Mouse (Mus musculus) embryonic facial prominence, embryonic 12.5 days (tissue): ENCODE results near the gene Adcy6. TPM values are rescaled to one million over a fixed set of nuclear protein-coding genes. Genes with fewer than 3 reads are reported as not detected.
"Not testable (repeated sequence)": the region's sequence is repeated elsewhere in the genome, so short reads cannot be mapped to it uniquely, and the experiment has no call there.

Experiments
- ATAC-seq: fragments of 200-750 bp; cut with Nextera tagmentation; 2 replicates; pipeline ENCODE4 v1.8.0; 2017; ENCODE audit not compliant: insufficient number of reproducible peaks, insufficient read depth, low FRiP score, low TSS enrichment
- H3K27ac ChIP-seq: fragments of 300-500 bp; sonication (generic); 2 replicates; pipeline ENCODE4 v1.5.1; 2016; ENCODE audit warnings: mild to moderate bottlenecking
- H3K27me3 ChIP-seq: fragments of 300-500 bp; sonication (generic); 2 replicates; pipeline ENCODE4 v1.6.1; 2016; ENCODE audit warnings: mild to moderate bottlenecking, moderate library complexity
- H3K36me3 ChIP-seq: fragments of 300-500 bp; sonication (generic); 2 replicates; pipeline ENCODE4 v1.6.1; 2016; ENCODE audit warnings: mild to moderate bottlenecking
- H3K4me1 ChIP-seq: fragments of 300-500 bp; sonication (generic); 2 replicates; pipeline ENCODE4 v1.6.1; 2016
- H3K4me2 ChIP-seq: fragments of 300-500 bp; sonication (generic); replicated peaks from 2 replicates; pipeline ENCODE4 v1.6.1; 2016; ENCODE audit warnings: mild to moderate bottlenecking, moderate library complexity
- H3K4me3 ChIP-seq: fragments of 300-500 bp; sonication (generic); 2 replicates; pipeline ENCODE4 v1.5.1; 2016; ENCODE audit warnings: mild to moderate bottlenecking
- H3K9ac ChIP-seq: fragments of 300-500 bp; sonication (generic); 2 replicates; pipeline ENCODE4 v1.6.1; 2016; ENCODE audit warnings: mild to moderate bottlenecking, moderate library complexity
- H3K9me3 ChIP-seq: fragments of 300-500 bp; sonication (generic); 2 replicates; pipeline ENCODE4 v1.6.1; 2016; ENCODE audit warnings: mild to moderate bottlenecking, moderate library complexity
- WGBS: fragments of 180-500 bp; shearing (Covaris S2); methylation state at CpG from one replicate; pipeline ENCODE4 v1.1.7; 2016; 5-methylcytosine and 5-hydroxymethylcytosine counted together
- polyA plus RNA-seq: library from polyadenylated mRNA; unstranded; fragments of >200 nt; fragmentation: Nextera tagmentation; extraction: Ambion mirVana; gene quantifications from 2 replicates; pipeline ENCODE4 v1.2.1, GENCODE M21; 2016

Adcy6 gene
- polyA plus RNA-seq, 1 experiment from 2014 or later: 18.7 TPM

DNA sequence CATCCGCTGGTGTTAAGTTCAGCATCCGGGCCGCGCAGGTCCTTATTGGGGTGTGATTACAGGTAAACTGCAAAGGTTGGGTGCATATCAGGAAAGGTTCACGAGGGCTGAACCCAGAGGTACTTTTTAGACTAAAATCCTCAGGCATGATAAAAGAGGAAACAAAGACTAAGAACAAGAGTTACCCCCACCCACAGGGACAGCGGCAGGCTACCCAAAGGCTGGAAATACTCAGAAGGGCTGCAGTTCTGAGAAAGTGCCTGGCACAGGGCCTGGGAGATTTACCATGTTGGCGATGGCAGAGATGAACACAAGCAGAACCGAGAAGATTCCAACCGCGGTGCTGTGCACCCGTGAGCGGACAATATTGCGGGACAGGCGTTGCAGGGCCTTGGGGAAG is 13.3 kb downstream of the Adcy6 start:
- H3K36me3 ChIP-seq: peaks cover 98% of the 10 kb centered on the region
- H3K9ac ChIP-seq: no peak overlapping the region
- no peak for ATAC-seq
- H3K4me1 ChIP-seq: peaks cover under 1% of the 10 kb centered on the region; the same call in 1 of the 2 replicates
- no peaks in the 10 kb centered on the region for H3K27me3 ChIP-seq
- no peak overlapping the region for H3K27ac ChIP-seq
- H3K4me2 ChIP-seq: no peak overlapping the region
- no peaks in the 10 kb centered on the region for H3K9me3 ChIP-seq
- WGBS: 93% methylated on average over 14 of the region's 14 CpGs
- H3K4me3 ChIP-seq: no peak overlapping the region

DNA sequence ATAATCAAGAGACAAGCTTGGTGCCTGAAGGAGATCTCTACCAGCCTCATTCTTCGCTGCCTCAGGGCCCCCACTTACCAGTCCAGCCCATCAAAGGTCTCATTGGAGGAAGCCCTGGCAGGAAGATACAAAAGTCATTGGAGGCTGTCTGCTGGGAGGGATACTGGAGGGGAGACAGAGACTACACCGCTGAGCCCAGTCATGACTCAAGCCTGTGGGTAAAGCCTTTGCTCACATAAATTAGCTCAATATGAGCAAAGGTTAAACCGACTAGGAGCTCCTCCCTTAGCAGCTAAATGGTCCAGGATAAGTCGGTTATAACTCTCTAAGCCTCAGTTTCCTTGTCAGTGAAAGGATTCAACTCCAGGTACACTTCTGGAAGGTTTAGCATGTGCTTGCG is 14.8 kb downstream of the Adcy6 start:
- WGBS: 90% methylated on average over 5 of the region's 5 CpGs
- Histone ChIP-seq H3K9me3 (no peaks in the 10 kb centered on the region), H3K4me2 (no peak overlapping the region), H3K4me3 (no peak overlapping the region), H3K36me3 (peaks cover 99% of the 10 kb centered on the region), H3K27ac (no peak overlapping the region), H3K4me1 (no peaks in the 10 kb centered on the region), H3K9ac (no peak overlapping the region), H3K27me3 (no peaks in the 10 kb centered on the region)
- ATAC-seq: no peak

DNA sequence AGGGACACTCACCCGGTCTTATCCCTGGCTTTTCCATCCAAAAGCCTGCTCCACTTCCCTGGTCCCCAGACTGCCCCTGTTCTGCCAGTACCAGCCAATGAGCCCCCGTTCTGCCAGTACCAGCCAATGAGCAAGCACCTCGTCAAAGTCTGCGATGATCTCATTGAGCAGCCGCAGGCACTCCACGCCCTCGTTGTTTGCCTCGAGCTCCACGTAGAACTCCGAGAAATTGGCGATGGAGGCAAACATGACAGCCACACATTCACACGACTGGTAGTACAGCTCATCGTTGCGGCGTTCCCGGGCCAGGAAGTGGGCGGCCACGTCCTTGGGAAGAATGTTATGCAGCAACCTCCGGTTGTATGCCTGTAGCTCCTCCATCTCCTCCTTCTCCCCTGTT is 15.7 kb downstream of the Adcy6 start:
- H3K4me1 ChIP-seq: no peaks in the 10 kb centered on the region
- H3K9ac ChIP-seq: no peak overlapping the region
- no peak overlapping the region for H3K27ac ChIP-seq
- no peak for ATAC-seq
- H3K36me3 ChIP-seq: peaks cover 97% of the 10 kb centered on the region
- no peaks in the 10 kb centered on the region for H3K9me3 ChIP-seq
- H3K4me2 ChIP-seq: no peak overlapping the region
- no peak overlapping the region for H3K4me3 ChIP-seq
- no peaks in the 10 kb centered on the region for H3K27me3 ChIP-seq
- WGBS: 87% methylated on average over 19 of the region's 19 CpGs

DNA sequence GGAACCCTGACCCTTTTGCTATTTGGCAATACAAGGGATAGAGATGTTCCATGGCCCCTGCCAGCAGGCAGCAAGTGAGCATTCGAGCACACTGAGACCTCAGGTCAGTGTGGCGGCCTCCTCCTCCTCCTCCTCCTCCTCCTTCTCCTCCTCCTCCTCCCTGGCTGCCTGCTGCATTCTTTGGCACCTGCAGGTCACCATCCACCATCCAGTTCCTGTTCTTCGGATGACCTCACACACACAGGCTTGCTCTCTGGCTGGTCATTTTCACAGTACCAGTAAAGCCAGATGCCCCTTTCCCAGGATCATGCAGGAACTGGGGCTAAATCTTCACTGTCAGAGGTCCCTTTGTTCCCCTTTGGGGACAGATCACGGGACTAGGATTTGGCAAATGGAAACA is 18.5 kb downstream of the Adcy6 start:
- Histone ChIP-seq H3K9me3 (no peaks in the 10 kb centered on the region), H3K4me3 (no peak overlapping the region), H3K27me3 (no peaks in the 10 kb centered on the region), H3K4me1 (no peaks in the 10 kb centered on the region), H3K9ac (no peak overlapping the region), H3K4me2 (no peak overlapping the region), H3K36me3 (peaks cover 70% of the 10 kb centered on the region), H3K27ac (no peak overlapping the region)
- WGBS: 79% methylated on average over 4 of the region's 4 CpGs
- no peak for ATAC-seq

DNA sequence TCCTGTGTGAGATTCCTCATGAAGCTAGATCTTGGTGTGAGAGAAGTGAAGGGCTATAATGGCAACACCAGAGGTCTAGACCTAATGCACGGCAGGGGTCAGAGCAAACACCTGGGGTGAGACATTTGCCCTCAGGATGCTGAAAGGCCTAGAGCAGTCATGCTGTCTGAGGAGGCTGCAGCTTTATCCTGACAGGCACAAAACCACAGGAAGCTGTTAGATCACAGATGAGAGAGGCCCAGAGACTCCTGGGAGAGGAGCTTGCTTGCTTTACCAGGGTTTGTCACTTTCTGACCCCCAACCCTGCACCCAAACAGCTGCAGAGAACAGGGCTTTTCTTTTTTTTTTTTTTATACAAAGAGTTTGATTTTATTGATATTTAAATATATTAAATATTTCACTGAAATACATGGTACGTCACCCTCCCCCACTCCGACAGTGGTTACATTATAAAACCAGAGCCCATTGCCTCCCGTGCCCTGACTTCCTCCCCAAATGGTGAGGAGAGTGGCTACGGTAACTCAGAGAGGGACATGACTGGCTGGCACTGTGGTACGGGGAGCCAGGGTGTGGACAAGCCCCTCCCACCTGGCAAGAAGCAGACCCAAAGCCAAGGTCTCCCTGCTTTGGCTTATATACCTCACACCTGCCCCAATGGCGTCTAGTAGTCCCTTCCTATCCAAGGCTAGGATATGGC is 20.1 kb downstream of the Adcy6 start:
- Histone ChIP-seq H3K36me3 (peaks cover 54% of the 10 kb centered on the region), H3K9me3 (no peaks in the 10 kb centered on the region), H3K4me1 (no peaks in the 10 kb centered on the region; the same call in 1 of the 2 replicates), H3K4me3 (no peak overlapping the region), H3K4me2 (no peak overlapping the region), H3K9ac (no peak overlapping the region), H3K27ac (no peak overlapping the region), H3K27me3 (no peaks in the 10 kb centered on the region)
- no peak for ATAC-seq
- 71% methylated on average over 7 of the region's 7 CpGs for WGBS

GRCm38 (mm10) chr15:98587751-98588150 is 22.1 kb downstream of the Adcy6 start:
- 89% methylated on average over 11 of the region's 11 CpGs for WGBS
- H3K9ac ChIP-seq: no peak overlapping the region

GRCm38 (mm10) chr15:98586141-98586540 is 23.7 kb downstream of the Adcy6 start:
- not testable (repeated sequence) for H3K4me3 ChIP-seq, H3K4me2 ChIP-seq, H3K27ac ChIP-seq, H3K27me3 ChIP-seq, H3K4me1 ChIP-seq, H3K9ac ChIP-seq, ATAC-seq, H3K9me3 ChIP-seq
- peaks cover 17% of the 10 kb centered on the region for H3K36me3 ChIP-seq
- 80% methylated on average over 9 of the region's 9 CpGs for WGBS

More at GRCm38 (mm10) chr15:98587751-98588150, 22.1 kb downstream of the Adcy6 start:
- Histone ChIP-seq H3K27me3 (no peaks in the 10 kb centered on the region), H3K4me2 (no peak overlapping the region), H3K4me1 (no peaks in the 10 kb centered on the region; the same call in 1 of the 2 replicates), H3K9me3 (no peaks in the 10 kb centered on the region), H3K36me3 (peaks cover 33% of the 10 kb centered on the region), H3K4me3 (no peak overlapping the region), H3K27ac (no peak overlapping the region)
- ATAC-seq: no peak

DNA sequence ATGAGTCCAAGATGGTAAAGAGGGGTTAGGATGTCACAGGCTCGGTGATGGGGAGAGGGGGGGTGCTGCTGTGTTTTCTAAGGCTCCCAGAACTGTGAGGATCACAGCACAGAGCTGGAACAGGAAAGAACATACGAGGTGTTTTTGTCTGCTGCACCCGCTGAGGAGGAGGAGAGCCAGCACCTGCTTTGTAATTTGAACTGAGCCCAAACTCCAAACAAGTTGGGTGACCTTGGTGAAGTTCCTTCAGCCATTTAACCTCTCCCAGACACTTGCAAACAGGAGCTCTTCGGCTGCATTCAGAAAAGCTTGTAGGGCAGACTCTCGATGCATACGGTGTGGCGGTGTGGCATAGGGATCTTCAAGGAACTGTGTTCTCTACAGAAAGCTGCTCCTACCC is 24.5 kb downstream of the Adcy6 start:
- Histone ChIP-seq H3K27me3 (no peaks in the 10 kb centered on the region), H3K36me3 (peaks cover 10% of the 10 kb centered on the region), H3K9me3 (no peaks in the 10 kb centered on the region), H3K4me2 (no peak overlapping the region), H3K9ac (no peak overlapping the region), H3K4me3 (no peak overlapping the region), H3K27ac (no peak overlapping the region), H3K4me1 (no peaks in the 10 kb centered on the region; the same call in 1 of the 2 replicates)
- no peak for ATAC-seq
- WGBS: 33% methylated on average over 7 of the region's 7 CpGs

DNA sequence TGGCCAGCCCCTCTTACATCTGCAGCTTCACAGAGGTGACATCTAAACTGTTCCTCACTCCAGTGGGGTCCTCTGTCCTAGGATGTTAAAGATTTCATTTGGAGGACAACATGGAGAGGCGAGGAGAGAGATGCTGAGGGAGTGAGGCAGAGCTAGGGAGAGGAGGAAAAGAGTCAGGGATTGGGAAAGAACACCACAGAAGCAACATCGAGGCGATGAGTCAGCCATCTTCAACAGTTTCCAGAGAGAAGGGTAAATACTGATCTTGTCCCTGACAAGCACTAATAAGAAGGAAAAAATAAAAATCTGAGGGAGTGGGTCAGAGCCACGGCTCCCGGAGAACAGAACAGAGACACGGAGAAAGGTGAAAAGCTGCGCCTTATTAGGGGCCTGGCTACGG is 26.9 kb downstream of the Adcy6 start:
- Histone ChIP-seq H3K9ac (no peak overlapping the region), H3K4me3 (no peak overlapping the region)
- WGBS: 72% methylated on average over 8 of the region's 8 CpGs

DNA sequence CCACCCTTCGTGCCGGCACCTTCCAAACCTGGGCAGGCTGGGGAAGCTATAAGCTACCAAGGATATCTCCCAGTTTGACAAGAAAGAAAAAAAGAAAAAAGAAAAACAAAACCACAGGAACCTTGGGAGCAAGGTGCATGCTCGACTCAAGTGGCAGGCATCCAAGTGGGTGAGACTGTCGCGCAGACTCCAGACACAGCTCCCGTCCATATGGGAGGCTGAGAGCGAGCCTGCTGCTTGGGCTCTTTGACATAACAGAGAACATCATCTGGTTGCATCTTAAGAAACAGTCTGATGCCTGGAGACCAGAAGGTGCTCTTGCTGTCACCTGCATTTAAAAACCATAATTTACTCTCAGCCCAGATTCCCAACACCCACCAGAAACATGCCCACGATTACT is 27.5 kb downstream of the Adcy6 start:
- no peak overlapping the region for H3K4me3 ChIP-seq
- no peak overlapping the region for H3K27ac ChIP-seq
- H3K9me3 ChIP-seq: no peaks in the 10 kb centered on the region
- ATAC-seq: no peak
- no peak overlapping the region for H3K4me2 ChIP-seq
- no peaks in the 10 kb centered on the region; the same call in 1 of the 2 replicates for H3K4me1 ChIP-seq
- no peak overlapping the region for H3K9ac ChIP-seq
- 80% methylated on average over 8 of the region's 8 CpGs for WGBS
- H3K27me3 ChIP-seq: no peaks in the 10 kb centered on the region
- H3K36me3 ChIP-seq: no peaks in the 10 kb centered on the region

More for the DNA sequence above, 26.9 kb downstream of the Adcy6 start:
- Histone ChIP-seq H3K27ac (no peak overlapping the region), H3K36me3 (no peaks in the 10 kb centered on the region), H3K9me3 (no peaks in the 10 kb centered on the region), H3K4me1 (no peaks in the 10 kb centered on the region; the same call in 1 of the 2 replicates), H3K27me3 (no peaks in the 10 kb centered on the region), H3K4me2 (no peak overlapping the region)
- no peak for ATAC-seq

DNA sequence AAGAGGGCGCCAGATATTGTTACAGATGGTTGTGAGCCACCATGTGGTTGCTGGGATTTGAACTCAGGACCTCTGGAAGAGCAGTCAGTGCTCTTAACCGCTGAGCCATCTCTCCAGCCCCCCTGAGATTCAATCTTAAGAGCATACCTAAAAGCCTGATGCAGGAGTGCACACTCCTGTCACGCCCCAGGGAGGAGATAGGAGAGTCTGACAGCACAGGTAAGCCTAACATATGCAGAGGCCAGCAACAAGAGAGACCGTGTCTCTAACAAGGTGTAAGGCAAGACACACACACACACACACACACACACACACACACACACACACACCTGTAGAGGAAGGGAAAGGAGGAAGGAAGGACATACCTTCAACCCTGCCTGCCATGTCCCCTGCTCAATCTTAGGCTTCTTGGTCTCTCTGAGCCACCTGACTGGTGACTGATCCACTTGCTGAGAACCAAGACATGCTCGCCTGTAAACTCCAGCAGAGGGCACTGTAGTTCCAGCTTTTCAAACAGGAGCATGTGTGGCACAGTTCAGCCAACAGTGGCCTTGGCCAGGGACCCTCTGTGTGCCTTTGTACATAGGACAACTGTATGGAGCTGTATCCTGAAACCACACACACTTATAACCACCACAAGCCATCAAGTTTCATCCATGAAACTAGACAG is 29.9 kb downstream of the Adcy6 start:
- Histone ChIP-seq H3K9ac (no peak overlapping the region), H3K4me2 (no peak overlapping the region), H3K4me1 (no peaks in the 10 kb centered on the region), H3K9me3 (no peaks in the 10 kb centered on the region), H3K36me3 (no peaks in the 10 kb centered on the region), H3K4me3 (no peak overlapping the region), H3K27me3 (no peaks in the 10 kb centered on the region), H3K27ac (no peak overlapping the region)
- ATAC-seq: peak; percentile 66
- WGBS: 27% methylated on average over 4 of the region's 5 CpGs

DNA sequence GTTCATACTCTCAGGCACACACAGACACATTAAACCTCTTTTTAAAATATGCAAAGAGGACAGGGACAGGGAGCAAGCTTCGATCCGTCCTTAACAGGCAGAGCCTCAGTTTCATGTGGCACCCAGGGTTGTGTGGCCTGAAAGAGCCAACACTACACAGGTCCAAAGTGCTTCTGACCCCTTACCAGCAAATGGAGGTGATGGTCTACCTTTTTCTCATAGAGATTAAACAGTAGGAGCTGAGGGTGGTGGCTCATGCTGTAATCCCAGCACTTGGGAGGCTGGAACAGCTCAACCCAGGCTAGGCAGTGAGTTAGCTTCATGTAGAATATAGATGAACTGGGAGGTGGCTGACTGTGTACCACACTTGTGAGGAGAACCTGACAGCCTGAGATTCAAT is 30.6 kb downstream of the Adcy6 start:
- Histone ChIP-seq H3K27ac (no peak overlapping the region), H3K4me3 (no peak overlapping the region), H3K4me1 (no peaks in the 10 kb centered on the region), H3K9me3 (no peaks in the 10 kb centered on the region), H3K36me3 (no peaks in the 10 kb centered on the region), H3K9ac (no peak overlapping the region), H3K4me2 (no peak overlapping the region), H3K27me3 (no peaks in the 10 kb centered on the region)
- no peak for ATAC-seq
- WGBS: 81% methylated on average over 2 of the region's 2 CpGs
